Mouse (Mus musculus) liver, embryonic 12.5 days (tissue): Measurements from ENCODE around the gene Pmfbp1. TPM values are rescaled to one million over a fixed set of nuclear protein-coding genes. Genes with fewer than 3 reads are reported as not detected.

Experiments
- ATAC-seq: fragments of 200-750 bp; cut with Nextera tagmentation; 2 replicates; pipeline ENCODE4 v1.8.0; 2017; ENCODE audit warnings: moderate number of reproducible peaks, mild to moderate bottlenecking, moderate library complexity
- H3K27ac ChIP-seq: fragments of 300-500 bp; sonication (generic); 2 replicates; pipeline ENCODE4 v1.5.1; 2016; ENCODE audit warnings: mild to moderate bottlenecking
- H3K27me3 ChIP-seq: fragments of 300-500 bp; sonication (generic); replicated peaks from 2 replicates; pipeline ENCODE4 v1.6.1; 2016; ENCODE audit warnings: mild to moderate bottlenecking, moderate library complexity
- H3K36me3 ChIP-seq: fragments of 300-500 bp; sonication (generic); 2 replicates; pipeline ENCODE4 v1.6.1; 2016; ENCODE audit warnings: mild to moderate bottlenecking, moderate library complexity
- H3K4me1 ChIP-seq: fragments of 300-500 bp; sonication (generic); 2 replicates; pipeline ENCODE4 v1.6.1; 2016
- H3K4me2 ChIP-seq: fragments of 300-500 bp; sonication (generic); 2 replicates; pipeline ENCODE4 v1.6.1; 2016; ENCODE audit warnings: mild to moderate bottlenecking, moderate library complexity
- H3K4me3 ChIP-seq: fragments of 300-500 bp; sonication (generic); 2 replicates; pipeline ENCODE4 v1.5.1; 2016; ENCODE audit warnings: mild to moderate bottlenecking, moderate library complexity
- H3K9ac ChIP-seq: fragments of 300-500 bp; sonication (generic); 2 replicates; pipeline ENCODE4 v1.6.1; 2016; ENCODE audit warnings: mild to moderate bottlenecking, moderate library complexity
- H3K9me3 ChIP-seq: fragments of 300-500 bp; sonication (generic); replicated peaks from 2 replicates; pipeline ENCODE4 v1.6.1; 2016; ENCODE audit warnings: mild to moderate bottlenecking, moderate library complexity
- WGBS: fragments of 180-500 bp; shearing (Covaris S2); methylation state at CpG from one replicate; pipeline ENCODE4 v1.1.7; 2016; ENCODE audit not compliant: insufficient replicate concordance; 5-methylcytosine and 5-hydroxymethylcytosine counted together
- polyA plus RNA-seq: library from polyadenylated mRNA; unstranded; fragments of >200 nt; fragmentation: Nextera tagmentation; extraction: Ambion mirVana; gene quantifications from 2 replicates; pipeline ENCODE4 v1.2.1, GENCODE M21; 2016

Gene Pmfbp1
- polyA plus RNA-seq, 1 experiment from 2014 or later, result not detected

DNA sequence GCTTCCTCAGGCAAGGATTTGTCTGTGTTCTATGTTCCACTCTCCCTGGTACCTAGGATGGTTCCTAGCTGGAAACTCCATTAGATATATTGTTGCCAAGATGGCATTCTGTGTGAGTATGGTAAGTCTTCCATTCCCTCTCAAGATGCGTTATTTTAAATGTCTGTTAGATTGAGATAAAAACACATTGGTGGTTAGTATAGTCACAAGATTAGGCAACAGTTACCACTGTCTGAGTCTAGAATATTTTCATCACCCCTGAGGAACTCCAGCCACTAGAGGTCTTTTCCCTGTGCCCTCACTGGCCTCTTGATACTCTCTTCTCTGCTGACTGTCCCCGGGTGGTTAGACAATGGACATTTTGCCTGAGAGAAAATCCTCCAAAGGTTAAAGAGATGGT lies 30.2 kb downstream of the Pmfbp1 start:
- no peaks in the 10 kb centered on the region for H3K9me3 ChIP-seq
- WGBS, result 51% methylated on average over 2 of the region's 2 CpGs
- no peak overlapping the region for H3K27ac ChIP-seq
- H3K4me2 ChIP-seq, result no peak overlapping the region
- ATAC-seq, result no peak
- H3K4me3 ChIP-seq, result no peak overlapping the region
- no peak overlapping the region for H3K9ac ChIP-seq
- H3K36me3 ChIP-seq, result no peaks in the 10 kb centered on the region
- H3K27me3 ChIP-seq, result no peaks in the 10 kb centered on the region; the same call in 1 of the 2 replicates
- H3K4me1 ChIP-seq, result no peaks in the 10 kb centered on the region

DNA sequence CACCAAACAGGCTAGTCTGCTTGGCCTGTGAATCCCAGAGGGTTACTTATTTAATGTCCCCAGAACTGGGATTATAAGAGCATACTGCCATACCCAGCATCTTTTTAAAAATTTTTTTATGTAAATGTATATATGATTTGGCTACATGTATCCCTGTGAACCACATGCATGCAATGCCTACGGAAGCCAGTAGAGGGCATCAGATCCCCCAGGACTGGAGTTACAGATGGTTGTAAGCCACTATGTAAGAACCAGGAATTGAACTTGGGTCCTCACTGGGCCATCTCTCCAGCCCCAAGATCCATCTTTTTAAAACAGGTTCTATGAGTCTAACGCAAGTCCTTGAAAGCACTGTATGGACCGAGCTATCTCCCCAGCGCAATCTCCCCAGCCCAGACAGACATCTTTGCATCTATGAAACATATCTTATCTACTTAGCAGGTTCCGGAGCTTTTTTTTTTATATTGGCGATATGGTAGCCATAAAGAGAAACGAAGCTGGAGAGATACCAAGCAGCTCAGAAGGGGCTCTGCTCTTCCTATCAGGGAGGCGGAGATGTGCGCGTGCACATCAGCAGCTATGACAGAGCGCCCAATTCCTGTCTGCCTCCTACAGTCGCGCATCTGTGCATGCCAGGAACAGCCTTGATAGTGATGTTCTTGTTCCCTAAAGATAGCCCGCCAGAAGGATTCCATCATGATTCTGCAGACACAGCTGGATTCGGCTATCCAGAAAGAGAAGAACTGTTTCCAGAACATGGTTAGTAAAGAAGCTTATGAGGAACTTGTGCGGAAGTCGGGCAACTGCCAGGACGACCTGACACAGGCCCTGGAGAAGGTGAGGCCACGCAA lies 41.5 kb downstream of the Pmfbp1 start:
- WGBS, result 71% methylated on average over 19 of the region's 19 CpGs
- no peak overlapping the region for H3K27ac ChIP-seq
- no peak for ATAC-seq
- no peak overlapping the region for H3K4me3 ChIP-seq
- H3K9me3 ChIP-seq, result no peaks in the 10 kb centered on the region
- H3K4me1 ChIP-seq, result no peaks in the 10 kb centered on the region
- H3K9ac ChIP-seq, result no peak overlapping the region
- no peaks in the 10 kb centered on the region for H3K27me3 ChIP-seq
- H3K4me2 ChIP-seq, result no peak overlapping the region
- no peaks in the 10 kb centered on the region for H3K36me3 ChIP-seq

DNA sequence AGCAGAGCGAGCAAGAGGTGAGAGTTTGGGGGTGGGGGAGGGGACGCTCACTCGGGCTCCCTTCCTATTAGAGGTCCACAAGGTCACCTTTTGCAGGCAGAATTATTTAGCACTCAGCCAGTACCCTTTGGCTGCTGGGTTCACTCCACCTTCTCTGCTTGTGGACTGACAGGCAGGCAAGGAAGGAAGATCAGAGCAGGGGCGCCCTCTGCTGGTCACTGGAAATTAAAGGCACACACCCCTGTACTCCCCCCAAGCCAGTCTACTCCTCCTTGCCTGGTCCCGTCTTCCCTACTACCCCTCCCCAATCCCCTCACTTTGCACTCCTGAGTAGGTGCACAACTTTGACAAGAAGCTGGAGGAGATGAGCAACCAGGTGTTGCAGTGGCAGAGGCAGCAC lies 42.9 kb downstream of the Pmfbp1 start:
- no peak overlapping the region for H3K4me3 ChIP-seq
- no peak overlapping the region for H3K9ac ChIP-seq
- H3K4me1 ChIP-seq, result no peaks in the 10 kb centered on the region
- no peak overlapping the region for H3K27ac ChIP-seq
- no peaks in the 10 kb centered on the region for H3K36me3 ChIP-seq
- H3K4me2 ChIP-seq, result no peak overlapping the region
- peak; percentile 62 for ATAC-seq
- 10% methylated on average over 5 of the region's 5 CpGs for WGBS
- no peaks in the 10 kb centered on the region for H3K9me3 ChIP-seq
- H3K27me3 ChIP-seq, result no peaks in the 10 kb centered on the region

DNA sequence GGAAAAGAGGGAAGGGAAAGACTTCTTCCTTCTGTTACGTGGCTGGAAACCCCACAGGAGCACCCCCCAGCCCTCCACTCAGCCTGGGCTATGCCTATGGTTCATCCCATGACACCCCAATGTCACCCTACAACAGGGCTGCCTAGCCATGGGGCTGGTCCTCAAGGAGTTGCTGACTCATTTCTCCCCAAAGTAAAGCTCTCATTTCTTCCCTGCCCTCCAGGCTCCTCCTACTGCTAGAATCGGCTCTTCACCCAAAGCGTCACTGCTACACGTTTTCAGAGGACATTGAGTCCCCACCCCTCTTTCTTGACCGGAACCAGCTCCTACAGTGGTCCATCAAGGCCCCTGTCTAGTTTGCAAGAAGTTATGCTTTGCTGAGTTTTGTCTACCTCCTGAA lies 48.3 kb downstream of the Pmfbp1 start:
- 53% methylated on average over 5 of the region's 5 CpGs for WGBS
- ATAC-seq, result no peak
- Histone ChIP-seq H3K9ac (no peak overlapping the region), H3K9me3 (no peaks in the 10 kb centered on the region), H3K4me2 (no peak overlapping the region), H3K36me3 (peaks cover 14% of the 10 kb centered on the region), H3K4me1 (no peaks in the 10 kb centered on the region), H3K27ac (no peak overlapping the region), H3K4me3 (no peak overlapping the region), H3K27me3 (no peaks in the 10 kb centered on the region)

DNA sequence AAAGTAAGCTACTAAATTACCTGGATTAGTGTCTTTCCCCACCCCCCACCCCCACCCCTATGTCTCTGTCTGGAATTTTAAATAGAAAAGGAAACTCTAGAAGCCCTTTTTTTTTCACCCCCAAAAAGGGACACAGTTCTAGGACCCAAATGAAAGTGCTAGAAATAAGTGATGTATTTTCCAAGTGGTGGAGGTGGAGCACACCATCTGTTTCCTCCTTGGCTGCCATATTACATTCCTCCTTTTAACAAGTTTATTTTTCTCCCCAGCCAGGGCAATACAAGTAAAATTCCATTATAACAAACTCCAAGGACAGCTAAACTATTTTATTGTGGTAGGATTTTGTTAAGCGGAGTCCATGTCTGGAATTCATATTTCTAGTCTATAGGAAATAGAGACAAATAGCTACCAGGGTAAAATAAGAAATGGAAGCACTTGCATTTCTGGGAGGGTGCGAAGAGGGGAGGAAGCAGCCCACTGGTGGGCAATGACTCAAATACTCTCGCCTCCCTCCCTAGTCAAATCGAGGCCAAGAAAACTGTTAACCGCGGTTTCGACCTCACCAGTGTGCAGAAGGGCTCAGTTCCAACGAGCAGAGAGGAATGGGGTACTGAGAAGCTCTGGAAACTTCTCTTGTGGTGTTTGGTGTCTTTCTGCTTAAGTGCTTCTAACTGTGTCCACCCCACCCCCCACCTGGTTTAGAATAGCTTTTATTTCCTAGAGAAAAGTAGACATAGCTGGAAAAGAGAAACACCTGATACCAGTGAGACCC lies 49.1 kb downstream of the Pmfbp1 start:
- Histone ChIP-seq H3K9ac (no peak overlapping the region), H3K9me3 (no peaks in the 10 kb centered on the region), H3K4me2 (no peak overlapping the region), H3K36me3 (peaks cover 21% of the 10 kb centered on the region), H3K27me3 (no peaks in the 10 kb centered on the region), H3K27ac (no peak overlapping the region), H3K4me1 (no peaks in the 10 kb centered on the region), H3K4me3 (no peak overlapping the region)
- ATAC-seq, result no peak
- 64% methylated on average over 8 of the region's 8 CpGs for WGBS

DNA sequence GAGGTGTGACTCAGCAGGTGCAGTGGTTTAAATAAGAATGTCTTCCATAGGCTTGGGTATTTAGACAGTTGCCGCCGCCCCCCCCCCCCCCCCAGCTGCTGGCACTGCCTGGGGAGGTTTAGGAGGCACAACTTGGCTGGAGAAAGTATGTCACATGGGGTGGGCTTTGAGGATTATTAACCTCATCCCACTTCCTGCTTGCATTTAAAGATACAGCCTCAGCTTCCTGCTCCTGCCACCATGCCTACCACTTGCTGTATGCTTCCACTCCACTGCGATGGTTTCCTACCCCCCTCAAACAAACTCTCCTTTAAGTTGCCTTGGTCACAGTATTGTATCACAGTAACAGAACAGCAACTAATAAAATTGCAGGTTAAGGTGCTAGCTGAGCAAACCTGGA lies 50.2 kb downstream of the Pmfbp1 start:
- 20% methylated on average over 3 of the region's 3 CpGs for WGBS
- Histone ChIP-seq H3K4me3 (no peak overlapping the region), H3K9ac (no peak overlapping the region)

DNA sequence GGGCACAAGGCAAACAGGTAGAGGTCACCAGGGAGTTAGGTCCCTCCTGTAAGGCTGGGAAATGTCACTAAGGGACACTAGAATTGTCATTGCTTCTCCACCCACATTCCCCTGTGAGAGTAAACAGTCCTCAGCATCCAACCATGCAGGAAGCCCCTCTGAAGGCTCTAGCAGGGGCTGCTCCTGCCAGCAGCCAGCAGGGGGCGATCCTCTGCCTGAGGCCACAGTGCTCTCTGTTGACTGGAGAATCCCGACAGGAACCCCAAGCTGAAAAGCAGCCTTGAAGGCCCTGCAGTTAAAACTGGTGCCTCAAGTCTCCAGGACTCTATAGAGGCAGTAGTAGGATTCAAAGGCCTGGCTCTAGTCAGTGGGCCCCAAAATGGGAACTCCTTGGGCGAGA lies 57.8 kb downstream of the Pmfbp1 start:
- ATAC-seq, result no peak

More for the DNA sequence above, 50.2 kb downstream of the Pmfbp1 start:
- Histone ChIP-seq H3K36me3 (peaks cover 32% of the 10 kb centered on the region), H3K27me3 (no peaks in the 10 kb centered on the region), H3K9me3 (no peaks in the 10 kb centered on the region), H3K4me2 (no peak overlapping the region), H3K4me1 (no peaks in the 10 kb centered on the region), H3K27ac (no peak overlapping the region)
- ATAC-seq, result no peak

DNA sequence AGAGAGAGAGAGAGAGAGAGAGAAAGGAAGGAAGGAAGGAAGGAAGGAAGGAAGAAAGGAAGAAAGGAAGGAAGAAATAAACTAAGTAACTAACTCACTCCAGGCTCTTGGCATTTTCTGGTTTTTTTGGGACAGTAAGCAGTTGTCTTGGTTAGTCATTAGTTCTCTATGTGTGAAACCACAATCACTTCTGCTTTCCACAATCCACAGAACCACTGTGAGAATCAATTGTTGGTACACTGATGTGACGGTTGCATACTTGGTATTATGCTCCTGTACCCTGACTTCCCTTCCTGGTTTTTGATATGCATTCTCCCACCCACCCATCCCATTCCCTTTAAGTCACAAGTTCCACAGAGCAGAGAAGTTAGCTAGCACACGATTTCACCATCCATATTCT lies 70.1 kb downstream of the Pmfbp1 start:
- Histone ChIP-seq H3K27me3 (no peaks in the 10 kb centered on the region), H3K4me3 (peak overlapping the region; percentile 82), H3K4me1 (peaks cover 28% of the 10 kb centered on the region), H3K9me3 (no peaks in the 10 kb centered on the region), H3K4me2 (peak overlapping the region; percentile 85), H3K27ac (no peak overlapping the region), H3K36me3 (peaks cover 43% of the 10 kb centered on the region), H3K9ac (peak overlapping the region; percentile 83; the same call in 1 of the 2 replicates)
- WGBS, result 44% methylated on average over 2 of the region's 2 CpGs
- ATAC-seq, result no peak

More for the DNA sequence above, 57.8 kb downstream of the Pmfbp1 start:
- no peak overlapping the region for H3K4me2 ChIP-seq
- H3K4me1 ChIP-seq, result no peaks in the 10 kb centered on the region
- no peak overlapping the region for H3K27ac ChIP-seq
- H3K9me3 ChIP-seq, result no peaks in the 10 kb centered on the region
- no peak overlapping the region for H3K9ac ChIP-seq
- no peaks in the 10 kb centered on the region for H3K27me3 ChIP-seq
- peaks cover 100% of the 10 kb centered on the region for H3K36me3 ChIP-seq
- WGBS, result 42% methylated on average over 3 of the region's 3 CpGs
- no peak overlapping the region for H3K4me3 ChIP-seq

DNA sequence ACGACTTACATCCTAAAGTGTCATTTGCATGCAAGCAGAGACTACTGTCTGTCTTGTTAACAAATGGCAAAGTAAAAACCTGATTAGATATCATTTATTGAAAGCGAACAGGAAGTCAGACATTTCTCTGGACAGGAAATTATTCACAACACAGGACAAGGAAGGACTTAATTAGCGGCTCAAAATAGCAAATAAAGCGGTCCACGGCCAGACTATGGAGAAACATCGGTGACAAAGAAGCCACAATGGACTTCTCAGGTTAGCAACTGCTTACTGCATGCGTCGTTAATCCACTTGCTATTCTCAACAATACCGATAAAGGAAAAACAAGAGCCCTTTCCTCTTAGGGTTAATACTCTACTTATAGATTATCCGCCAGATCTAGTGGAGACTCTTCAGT lies 70.9 kb downstream of the Pmfbp1 start:
- WGBS, result 2% methylated on average over 10 of the region's 10 CpGs
- H3K4me1 ChIP-seq, result peaks cover 28% of the 10 kb centered on the region
- no peak for ATAC-seq

DNA sequence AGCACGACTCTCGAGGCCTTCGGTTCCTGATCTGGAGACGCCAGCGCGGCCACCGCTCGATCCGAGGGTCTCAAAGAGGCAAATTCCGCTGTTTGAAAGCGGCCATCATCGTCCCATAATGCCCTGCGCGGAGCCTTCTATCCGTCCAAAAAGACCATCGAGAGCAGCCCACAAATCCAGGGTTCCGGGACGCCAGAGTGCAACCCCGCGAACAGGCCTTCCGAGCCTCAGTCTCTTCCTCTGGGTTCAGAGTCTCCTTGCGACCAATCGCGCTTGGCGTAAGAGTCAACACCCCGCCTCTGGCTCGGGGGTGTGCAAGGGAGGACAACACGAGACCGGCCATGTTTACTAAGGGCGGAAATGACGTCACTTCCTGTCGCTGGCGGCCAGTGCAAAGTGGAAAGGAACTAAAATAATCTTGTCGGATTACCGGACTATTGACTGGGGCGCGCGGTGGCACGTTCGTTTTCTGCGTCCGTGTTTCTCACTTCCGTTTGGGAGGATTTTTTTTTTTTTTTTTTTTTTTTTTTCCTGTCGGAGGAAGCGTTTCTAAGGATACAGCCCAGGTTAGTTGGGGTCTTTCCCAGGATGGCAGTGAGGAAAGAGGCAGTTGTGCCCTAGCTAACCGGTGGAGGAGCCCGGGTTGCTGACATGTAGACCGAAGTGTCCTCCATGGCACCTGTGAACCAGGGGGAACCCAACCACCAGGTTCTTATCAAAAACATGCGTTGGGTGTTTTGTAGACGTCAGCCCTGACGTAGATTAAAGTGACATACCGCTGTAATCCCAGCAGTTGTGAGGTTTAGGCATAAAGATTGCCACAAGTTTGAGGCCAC lies 71.9 kb downstream of the Pmfbp1 start, which contains the start of the genes Dhx38 and Txnl4b:
Dhx38 (minus strand) TSS at position 364 of the 836 bp plus-strand sequence.
Txnl4b (plus strand) TSS at position 395 of the 836 bp plus-strand sequence.
- peak; percentile 99 for ATAC-seq
- under 1% methylated on average over 52 of the region's 52 CpGs for WGBS
- H3K36me3 ChIP-seq, result peaks cover 40% of the 10 kb centered on the region
- H3K9me3 ChIP-seq, result no peaks in the 10 kb centered on the region
- H3K27ac ChIP-seq, result peak within 1 kb of the TSS; percentile 88
- peaks cover 28% of the 10 kb centered on the region for H3K4me1 ChIP-seq
- peak within 1 kb of the TSS; percentile 85 for H3K4me2 ChIP-seq
- peak within 1 kb of the TSS; percentile 82 for H3K4me3 ChIP-seq
- H3K9ac ChIP-seq, result peak within 1 kb of the TSS; percentile 83
- no peaks in the 10 kb centered on the region for H3K27me3 ChIP-seq

More for the DNA sequence above, 70.9 kb downstream of the Pmfbp1 start:
- peak overlapping the region; percentile 88; the same call in 1 of the 2 replicates for H3K27ac ChIP-seq
- H3K4me3 ChIP-seq, result peak overlapping the region; percentile 82
- H3K27me3 ChIP-seq, result no peaks in the 10 kb centered on the region
- no peaks in the 10 kb centered on the region for H3K9me3 ChIP-seq
- peak overlapping the region; percentile 83 for H3K9ac ChIP-seq
- peaks cover 41% of the 10 kb centered on the region for H3K36me3 ChIP-seq
- peak overlapping the region; percentile 85 for H3K4me2 ChIP-seq

DNA sequence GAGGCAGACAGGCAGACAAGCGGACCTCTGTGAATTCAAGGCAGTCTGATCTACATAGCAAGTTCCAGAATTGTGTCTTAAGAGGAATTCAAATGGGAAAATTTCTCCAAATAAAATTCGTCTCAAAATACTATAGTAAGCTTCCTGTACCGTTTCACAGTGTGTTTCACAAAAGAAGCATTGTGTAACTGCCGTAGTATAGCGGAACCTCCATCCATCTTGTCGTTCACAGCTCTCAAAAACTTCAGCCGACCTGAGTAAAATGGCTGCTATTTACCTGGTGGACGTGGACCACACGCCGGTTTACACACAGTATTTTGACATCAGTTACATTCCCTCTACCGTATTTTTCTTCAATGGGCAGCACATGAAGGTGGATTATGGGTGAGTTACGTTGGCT lies 77.3 kb downstream of the Pmfbp1 start:
- Histone ChIP-seq H3K9me3 (no peaks in the 10 kb centered on the region), H3K4me2 (no peak overlapping the region), H3K4me3 (no peak overlapping the region), H3K36me3 (peaks cover 35% of the 10 kb centered on the region), H3K4me1 (peaks cover 13% of the 10 kb centered on the region), H3K9ac (no peak overlapping the region), H3K27me3 (no peaks in the 10 kb centered on the region), H3K27ac (no peak overlapping the region)
- no peak for ATAC-seq
- 78% methylated on average over 12 of the region's 12 CpGs for WGBS
